Mouse (Mus musculus) kidney, postnatal 10 days (tissue): ENCODE data around the gene Acvr1.

ENCODE experiments used
- DNase-seq: peaks from one replicate; pipeline ENCODE4 v3.0.0; 2021; ENCODE audit warnings: mixed read lengths

Gene Acvr1

GRCm38 (mm10) chr2:58475578-58475977 is 91.4 kb downstream of the Acvr1 start:
- DNase-seq: no peak

- DNase-seq: no peak
Observed at GRCm38 (mm10) chr2:58470290-58470689, 96.7 kb downstream of the Acvr1 start.

DNA sequence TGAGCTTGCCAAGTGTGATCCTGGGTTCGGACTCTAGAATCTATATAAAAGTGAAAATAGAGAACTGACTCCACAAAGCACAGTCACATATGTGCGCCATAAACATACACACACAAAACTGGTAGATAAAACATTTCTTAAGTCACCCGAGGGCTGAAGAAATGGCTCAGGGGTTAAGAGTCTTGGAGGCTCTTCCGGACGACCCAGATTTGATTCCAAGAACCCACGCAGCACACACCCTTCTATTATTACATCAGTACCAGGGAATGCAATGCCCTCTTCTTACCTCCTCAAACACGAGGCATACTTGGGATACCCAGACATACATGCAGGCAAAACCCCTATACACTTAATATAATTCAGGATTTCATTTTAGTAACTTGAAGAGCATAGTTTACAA is 97.1 kb downstream of the Acvr1 start, which contains the start of gene Gm17409:
TSS of gene Gm17409 (plus strand) at position 301 of the 400 bp plus-strand sequence.
- DNase-seq: no peak

GRCm38 (mm10) chr2:58458820-58459371 is 108.1 kb downstream of the Acvr1 start:
- DNase-seq: peak; percentile 50

DNA sequence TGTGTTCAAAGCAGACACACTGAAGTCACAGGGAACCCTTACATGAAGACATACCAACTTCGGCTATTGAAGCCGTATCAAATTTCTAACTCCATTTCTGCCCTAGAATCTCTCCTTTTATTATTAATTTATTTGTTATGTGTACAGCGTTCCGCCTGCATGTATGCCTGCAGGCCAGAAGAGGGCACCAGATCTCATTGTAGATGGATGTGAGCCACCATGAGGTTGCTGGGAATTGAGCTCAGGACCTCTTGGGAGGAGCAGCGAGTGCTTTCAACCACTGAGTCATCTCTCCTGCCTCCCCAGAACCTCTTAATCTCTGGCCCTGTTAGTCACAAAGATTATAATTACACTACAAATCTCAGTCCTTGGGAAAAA is 109.5 kb downstream of the Acvr1 start:
- DNase-seq: no peak

DNA sequence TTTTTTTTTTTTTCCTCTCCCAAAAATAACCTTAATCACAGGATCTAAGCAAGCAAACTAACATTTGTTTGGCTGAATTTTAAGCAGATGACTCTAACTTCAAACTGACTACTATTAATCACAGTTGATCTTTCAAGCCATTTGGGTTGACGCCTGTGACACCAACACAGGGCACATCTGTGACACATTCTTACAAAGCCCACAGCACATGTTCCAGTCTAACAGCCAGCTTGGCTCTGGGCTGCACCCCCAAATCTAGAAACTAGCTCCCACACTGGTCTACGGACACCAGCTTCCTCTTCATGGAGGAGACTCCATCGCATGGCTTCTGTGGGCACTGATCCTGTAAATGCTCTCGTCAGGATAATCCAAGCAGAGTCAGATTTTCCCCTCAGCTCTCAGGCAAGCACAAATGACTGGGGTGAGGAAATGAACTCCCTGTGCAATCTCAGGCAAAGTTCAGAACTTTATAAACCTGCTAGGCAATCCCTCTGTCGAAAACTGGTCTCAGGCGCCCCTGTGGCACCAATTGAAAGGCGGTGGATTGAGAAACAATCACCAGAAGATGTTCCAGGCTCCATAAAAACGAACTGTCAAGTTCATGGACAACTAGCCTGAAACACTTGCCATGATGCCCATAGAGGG is 110.0 kb downstream of the Acvr1 start:
- no peak for DNase-seq

GRCm38 (mm10) chr2:58454095-58454865 is 112.7 kb downstream of the Acvr1 start:
- no peak for DNase-seq

DNA sequence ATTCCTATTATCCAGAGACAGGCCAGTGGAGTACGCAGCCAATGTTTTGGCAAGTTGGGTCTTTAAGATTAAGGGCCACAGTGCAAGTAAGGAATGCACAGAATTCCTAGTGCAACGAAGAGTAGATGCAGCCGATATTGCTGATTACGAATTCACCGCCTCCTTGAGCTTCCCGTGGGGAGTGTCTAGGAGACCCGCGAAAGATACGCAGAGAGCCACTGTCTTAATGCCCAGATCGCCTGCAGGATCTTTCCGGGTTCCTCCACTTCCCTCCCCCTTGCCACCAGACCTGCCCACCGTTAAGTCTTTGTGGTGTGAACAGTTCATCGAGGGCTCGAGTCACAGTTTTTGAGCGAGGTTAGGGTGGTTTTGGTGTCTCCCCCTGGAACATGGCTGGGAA is 120.0 kb downstream of the Acvr1 start:
- no peak for DNase-seq

DNA sequence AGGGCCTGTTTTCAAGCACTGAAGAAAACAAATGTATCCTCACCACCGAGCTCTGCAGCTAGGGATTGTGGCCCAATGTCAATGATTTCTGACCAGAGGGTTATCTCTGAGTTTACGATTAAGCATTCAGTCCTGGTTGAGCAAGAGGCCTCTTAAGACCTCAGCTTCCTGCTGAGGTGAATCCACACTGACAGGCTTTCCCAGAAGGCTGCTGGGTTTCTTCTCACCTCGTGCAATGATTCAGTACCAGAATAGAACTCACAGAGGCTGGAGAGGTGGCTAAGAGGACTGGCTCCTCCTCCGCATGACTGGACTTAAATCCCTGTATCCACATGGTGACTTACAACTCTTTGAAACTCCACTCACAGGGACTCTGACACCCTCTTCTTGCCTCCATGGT is 123.8 kb downstream of the Acvr1 start:
- DNase-seq: no peak

DNA sequence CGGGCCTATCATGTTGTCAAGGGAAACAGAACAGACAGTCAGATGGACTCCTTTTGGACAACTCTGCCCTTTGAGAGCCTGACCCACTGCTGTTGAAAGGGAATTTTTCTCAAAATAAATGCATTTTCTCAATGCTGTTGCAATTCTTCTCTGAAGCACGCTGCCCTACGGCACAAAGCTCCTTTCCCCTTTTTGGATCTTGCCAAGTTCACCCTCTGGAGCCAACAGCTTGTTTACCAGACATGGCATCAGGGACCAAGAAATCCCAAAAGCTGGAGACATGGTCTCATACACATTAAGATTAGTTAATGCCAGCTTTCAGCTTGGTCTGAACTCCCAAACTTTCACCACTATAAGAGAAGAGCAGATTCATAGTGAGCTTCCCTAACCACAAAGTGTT is 130.0 kb downstream of the Acvr1 start:
- no peak for DNase-seq

DNA sequence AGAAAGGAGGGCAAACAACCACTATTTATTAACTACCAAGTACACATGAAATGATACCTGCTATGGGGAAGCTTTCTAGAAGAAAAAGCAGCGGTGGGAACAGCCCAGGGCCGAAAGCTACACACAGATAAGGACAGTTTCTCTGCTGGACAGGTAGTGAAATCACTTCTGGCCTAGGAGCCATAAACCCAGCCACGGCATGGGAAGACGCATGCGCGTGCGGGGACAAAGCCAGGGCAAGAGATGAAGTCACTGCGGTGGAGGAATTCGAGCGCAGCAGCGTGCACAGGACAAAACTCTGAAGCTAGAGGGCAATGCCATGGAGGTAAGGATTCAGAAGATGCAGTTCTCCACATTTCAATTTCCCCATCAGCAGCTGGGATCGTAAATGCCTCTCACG is 131.4 kb downstream of the Acvr1 start:
- no peak for DNase-seq

GRCm38 (mm10) chr2:58434438-58434837 is 132.5 kb downstream of the Acvr1 start:
- DNase-seq: no peak

- no peak for DNase-seq
Observed at GRCm38 (mm10) chr2:58433317-58433716, 133.6 kb downstream of the Acvr1 start.

DNA sequence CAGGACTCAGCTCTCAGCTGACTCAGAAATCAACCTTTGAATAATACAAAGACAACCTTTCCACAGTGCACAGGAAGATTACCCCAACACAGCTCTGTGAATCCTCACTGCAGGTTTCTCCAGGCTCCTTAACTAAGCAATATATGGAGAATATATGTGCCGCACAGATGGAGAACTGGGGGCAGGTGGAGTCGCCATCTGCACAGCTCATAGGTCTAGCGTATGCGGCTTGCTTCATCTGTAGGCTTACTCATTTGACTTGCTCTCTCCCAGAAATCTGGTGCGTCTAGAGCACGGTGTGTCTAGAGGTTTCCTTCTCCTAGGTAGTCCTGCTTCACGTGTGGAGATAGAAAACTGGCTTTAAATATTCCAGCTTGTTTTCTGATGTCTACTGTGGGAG is 134.7 kb downstream of the Acvr1 start:
- no peak for DNase-seq

DNA sequence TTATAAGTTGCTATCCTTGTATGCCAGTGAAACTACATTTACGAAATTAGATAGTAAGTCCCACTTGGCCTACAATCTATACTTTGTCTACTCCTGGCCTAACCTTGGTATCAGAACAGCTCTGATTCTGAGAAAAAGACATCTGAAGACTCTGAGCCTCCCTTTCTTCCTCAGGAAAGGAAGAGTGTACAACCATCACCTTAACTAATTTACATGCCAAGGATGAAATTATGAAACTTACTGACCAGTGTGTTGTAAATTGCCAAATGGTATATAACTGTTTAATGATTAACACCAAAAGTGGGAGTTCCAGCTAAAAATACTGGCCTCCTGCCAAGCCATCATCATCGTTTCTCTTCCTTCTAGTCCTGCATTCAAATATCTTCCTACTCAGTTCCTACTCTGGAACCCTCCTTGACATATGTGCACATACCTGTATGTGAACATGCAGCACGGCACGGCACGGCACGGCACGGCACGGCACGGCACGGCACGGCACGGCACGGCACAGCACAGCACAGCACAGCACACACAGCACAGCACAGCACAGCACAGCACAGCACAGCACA is 141.4 kb downstream of the Acvr1 start:
- no peak for DNase-seq

GRCm38 (mm10) chr2:58423319-58423718 is 143.6 kb downstream of the Acvr1 start:
- no peak for DNase-seq

GRCm38 (mm10) chr2:58419571-58419970 is 147.4 kb downstream of the Acvr1 start:
- DNase-seq: no peak

DNA sequence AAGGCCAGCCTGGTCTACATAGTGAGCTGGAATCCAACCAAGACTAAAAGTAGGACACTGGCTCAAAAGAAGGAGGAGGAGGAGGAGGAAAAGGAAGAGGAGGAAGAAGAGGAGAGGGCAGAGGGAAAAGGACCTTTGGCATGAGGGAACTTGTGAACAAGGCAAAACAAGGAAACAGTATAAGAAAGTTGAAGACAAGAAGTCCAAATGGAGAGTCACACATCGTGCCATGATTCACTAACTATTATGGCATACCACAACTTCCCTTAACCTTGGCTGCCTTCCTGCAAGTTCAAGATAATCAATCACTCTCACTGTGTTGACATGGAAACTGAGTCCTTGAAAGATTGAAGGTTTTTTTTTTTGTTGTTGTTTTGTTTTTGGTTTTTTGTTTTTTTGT is 148.8 kb downstream of the Acvr1 start:
- DNase-seq: no peak

- DNase-seq: no peak
Observed at GRCm38 (mm10) chr2:58417684-58418083, 149.3 kb downstream of the Acvr1 start.

DNA sequence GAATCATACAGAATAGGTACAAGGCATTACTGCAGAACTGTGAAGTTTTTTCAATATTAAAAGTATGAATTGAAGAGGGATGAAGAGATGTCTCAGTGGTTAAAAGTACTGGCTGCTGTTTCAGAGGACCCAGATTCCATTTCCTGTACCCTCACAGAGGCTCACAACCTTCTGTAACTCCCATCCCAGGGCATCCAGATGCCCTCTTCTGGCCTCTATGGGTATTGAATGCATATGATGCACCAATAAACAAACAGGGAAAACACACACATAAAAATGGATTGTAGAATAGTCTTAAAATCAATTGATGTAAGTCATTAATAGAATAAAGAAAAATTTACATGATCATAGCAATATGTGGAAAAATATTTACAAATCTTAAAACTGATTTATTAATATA is 151.9 kb downstream of the Acvr1 start:
- no peak for DNase-seq

GRCm38 (mm10) chr2:58408926-58409634 is 157.9 kb downstream of the Acvr1 start:
- no peak for DNase-seq

DNA sequence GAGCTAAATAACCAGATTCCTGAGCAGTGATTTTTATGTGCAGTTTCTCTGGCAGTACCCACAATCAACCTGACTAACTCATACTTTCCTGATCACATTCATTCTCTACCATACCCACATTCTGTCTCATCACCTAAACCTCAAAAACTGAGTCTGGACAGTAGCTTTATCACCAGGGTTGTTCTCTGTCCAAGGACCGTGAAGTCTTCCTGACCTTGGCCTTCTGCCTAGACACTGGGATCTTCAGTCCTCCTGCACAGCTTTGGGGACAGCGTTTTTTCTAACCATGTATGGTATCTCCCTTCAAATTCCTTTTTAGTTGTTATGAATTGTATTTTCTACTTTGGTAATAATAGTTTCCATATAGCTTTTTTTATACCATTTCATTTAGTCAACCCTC is 163.5 kb downstream of the Acvr1 start:
- no peak for DNase-seq

GRCm38 (mm10) chr2:58388601-58389000 is 178.4 kb downstream of the Acvr1 start:
- no peak for DNase-seq
